Mouse (Mus musculus) bone marrow, adult 2 months (tissue): ENCODE measurements at regions not wholly inside any gene's neighbourhood (a gene's known extent, or its start where the extent isn't known, plus 50 kb on each side); places are given as distances from the start of the nearest gene placed in this dataset.
A peak's percentile ranks its signal among the peaks of the same experiment; 100 is the strongest.

Experiments
- H3K27ac ChIP-seq: fragments of 200-500 bp; 2 replicates; pipeline ENCODE4 v1.5.1; 2012; ENCODE audit warnings: low read depth, mild to moderate bottlenecking, control low read depth, inconsistent platforms, low read length; ENCODE audit not compliant: control insufficient read depth, poor library complexity, insufficient read depth
- H3K4me1 ChIP-seq: fragments of 200-500 bp; 2 replicates; pipeline ENCODE4 v1.6.1; 2011; ENCODE audit warnings: low read length; ENCODE audit not compliant: control insufficient read depth, insufficient read depth
- H3K4me3 ChIP-seq: fragments of 200-500 bp; replicated peaks from 2 replicates; pipeline ENCODE3; 2011; ENCODE audit warnings: mild to moderate bottlenecking, low read depth, low read length, control low read depth; ENCODE audit not compliant: control insufficient read depth
- CTCF ChIP-seq: fragments of 200-500 bp; IDR thresholded peaks from 2 replicates; pipeline ENCODE4 v1.5.1; 2011; ENCODE audit warnings: low read length, control low read depth; ENCODE audit not compliant: control insufficient read depth, insufficient read depth
- POLR2A ChIP-seq: fragments of 200-500 bp; IDR thresholded peaks from 2 replicates; pipeline ENCODE4 v1.6.1; 2011; ENCODE audit warnings: low read depth, mild to moderate bottlenecking, control low read depth, low read length, borderline replicate concordance; ENCODE audit not compliant: control insufficient read depth
- WGBS: fragments of 180-500 bp; shearing (Covaris S2); methylation state at CpG from one replicate; pipeline ENCODE4 v1.1.7; 2018; 5-methylcytosine and 5-hydroxymethylcytosine counted together

GRCm38 (mm10) chr2:178606733-178607132 lies 176.4 kb downstream of the Cdh26 start:
- TF ChIP-seq POLR2A (no peak), CTCF (no peak)
- Histone ChIP-seq H3K27ac (no peak overlapping the region), H3K4me3 (no peak overlapping the region), H3K4me1 (no peaks in the 10 kb centered on the region)
- 64% methylated on average over 4 of the region's 4 CpGs for WGBS

- WGBS, result 68% methylated on average over 18 of the region's 18 CpGs
- no peak overlapping the region for H3K4me3 ChIP-seq
- TF ChIP-seq CTCF (no peak), POLR2A (no peak)
- no peak overlapping the region for H3K27ac ChIP-seq
- H3K4me1 ChIP-seq, result no peaks in the 10 kb centered on the region
Observed at GRCm38 (mm10) chr2:178610211-178610975, 180.1 kb downstream of the Cdh26 start.

- Histone ChIP-seq H3K4me3 (no peak overlapping the region), H3K27ac (no peak overlapping the region), H3K4me1 (no peaks in the 10 kb centered on the region)
- no peak for TF ChIP-seq POLR2A
- TF ChIP-seq CTCF, result no peak
- WGBS, result 42% methylated on average over 7 of the region's 7 CpGs
Observed at GRCm38 (mm10) chr2:178614761-178615160, 184.4 kb downstream of the Cdh26 start.

- TF ChIP-seq POLR2A, result no peak
- TF ChIP-seq CTCF, result no peak
- no peaks in the 10 kb centered on the region for H3K4me1 ChIP-seq
- H3K27ac ChIP-seq, result no peak overlapping the region
- no peak overlapping the region for H3K4me3 ChIP-seq
- WGBS, result 61% methylated on average over 3 of the region's 3 CpGs
Observed at GRCm38 (mm10) chr2:178622801-178623200, 192.5 kb downstream of the Cdh26 start.

GRCm38 (mm10) chr2:178624475-178624874 lies 194.1 kb downstream of the Cdh26 start:
- TF ChIP-seq CTCF (no peak), POLR2A (no peak)
- 71% methylated on average over 3 of the region's 3 CpGs for WGBS
- Histone ChIP-seq H3K4me1 (no peaks in the 10 kb centered on the region), H3K4me3 (no peak overlapping the region), H3K27ac (no peak overlapping the region)

- Histone ChIP-seq H3K4me3 (no peak overlapping the region), H3K4me1 (no peaks in the 10 kb centered on the region), H3K27ac (no peak overlapping the region)
- TF ChIP-seq POLR2A (no peak), CTCF (no peak)
- WGBS, result 73% methylated on average over 1 of the region's 1 CpGs
Observed at GRCm38 (mm10) chr2:178624907-178625306, 194.6 kb downstream of the Cdh26 start.

GRCm38 (mm10) chr2:178629756-178630155 lies 199.4 kb downstream of the Cdh26 start:
- no peak overlapping the region for H3K27ac ChIP-seq
- TF ChIP-seq CTCF (peak; percentile 87), POLR2A (no peak)
- whole genome bisulfite sequencing, result 18% methylated on average over 7 of the region's 7 CpGs
- no peaks in the 10 kb centered on the region for H3K4me1 ChIP-seq
- no peak overlapping the region for H3K4me3 ChIP-seq

GRCm38 (mm10) chr2:178630511-178630910 lies 200.2 kb downstream of the Cdh26 start:
- no peaks in the 10 kb centered on the region for H3K4me1 ChIP-seq
- no peak overlapping the region for H3K4me3 ChIP-seq
- no peak overlapping the region for H3K27ac ChIP-seq
- TF ChIP-seq CTCF, result no peak
- no peak for TF ChIP-seq POLR2A
- WGBS, result 82% methylated on average over 12 of the region's 12 CpGs
